Mouse (Mus musculus) B cell, adult 67 days (primary cell): ENCODE measurements around the gene Pipox. TPM values are rescaled to one million over a fixed set of nuclear protein-coding genes. Genes with fewer than 3 reads are reported as not detected.

Experiments used
- total RNA-seq, 2 experiments: library from RNA; stranded (reverse); gene quantifications; 4 replicates each; pipeline ENCODE4 v1.2.4; 2023

The Pipox gene
- total RNA-seq = under 1 TPM in 1 of 2 experiments, not detected in 1; 0.67 TPM

DNA sequence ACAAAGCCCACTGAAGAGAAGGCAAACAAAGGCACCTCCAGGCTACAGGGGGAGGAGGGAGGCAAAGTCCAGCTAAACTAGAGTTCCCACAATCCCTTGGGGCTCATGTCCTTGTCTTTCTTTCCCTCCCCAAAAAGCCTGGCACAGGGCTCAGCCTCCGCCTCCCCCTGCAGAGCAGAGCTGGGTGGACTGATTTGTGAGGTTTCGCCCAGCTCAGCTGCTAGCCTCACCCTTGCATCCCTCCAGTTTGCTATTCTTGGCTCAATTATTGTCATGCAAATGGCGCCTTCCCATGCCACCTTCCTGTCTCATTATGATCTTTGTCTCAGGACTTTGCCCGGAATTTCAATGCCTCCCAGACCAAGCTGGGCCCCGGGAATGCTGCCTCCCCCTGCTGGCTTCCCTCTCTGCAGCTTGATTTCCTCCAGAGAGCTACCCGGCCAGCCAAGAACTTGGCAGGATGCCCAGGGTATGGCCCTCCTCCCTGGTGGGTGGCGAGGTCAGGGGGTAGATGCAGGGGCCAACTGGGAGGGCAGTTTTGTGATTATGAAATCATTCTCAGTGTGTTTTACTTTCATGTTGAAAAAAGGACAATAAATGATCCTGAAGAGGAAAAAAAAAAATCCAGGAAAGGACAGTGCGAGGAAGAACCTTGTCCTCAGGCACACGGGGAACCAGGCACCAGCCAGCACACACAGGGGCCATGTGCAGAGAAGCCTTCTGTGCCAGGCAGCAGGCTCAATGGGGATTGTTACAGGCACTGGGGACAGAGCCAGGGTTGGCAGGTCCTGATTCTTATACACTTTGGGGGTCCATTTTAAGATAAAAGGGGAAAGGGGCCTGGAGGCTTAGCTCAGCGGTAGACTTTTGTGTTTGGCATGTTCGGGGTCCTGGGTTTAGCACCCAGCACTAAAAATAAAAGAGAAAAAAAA is at the start of gene Pipox:
Gene Pipox (minus strand): TSS at position 310 of the 932 bp plus-strand sequence.

DNA sequence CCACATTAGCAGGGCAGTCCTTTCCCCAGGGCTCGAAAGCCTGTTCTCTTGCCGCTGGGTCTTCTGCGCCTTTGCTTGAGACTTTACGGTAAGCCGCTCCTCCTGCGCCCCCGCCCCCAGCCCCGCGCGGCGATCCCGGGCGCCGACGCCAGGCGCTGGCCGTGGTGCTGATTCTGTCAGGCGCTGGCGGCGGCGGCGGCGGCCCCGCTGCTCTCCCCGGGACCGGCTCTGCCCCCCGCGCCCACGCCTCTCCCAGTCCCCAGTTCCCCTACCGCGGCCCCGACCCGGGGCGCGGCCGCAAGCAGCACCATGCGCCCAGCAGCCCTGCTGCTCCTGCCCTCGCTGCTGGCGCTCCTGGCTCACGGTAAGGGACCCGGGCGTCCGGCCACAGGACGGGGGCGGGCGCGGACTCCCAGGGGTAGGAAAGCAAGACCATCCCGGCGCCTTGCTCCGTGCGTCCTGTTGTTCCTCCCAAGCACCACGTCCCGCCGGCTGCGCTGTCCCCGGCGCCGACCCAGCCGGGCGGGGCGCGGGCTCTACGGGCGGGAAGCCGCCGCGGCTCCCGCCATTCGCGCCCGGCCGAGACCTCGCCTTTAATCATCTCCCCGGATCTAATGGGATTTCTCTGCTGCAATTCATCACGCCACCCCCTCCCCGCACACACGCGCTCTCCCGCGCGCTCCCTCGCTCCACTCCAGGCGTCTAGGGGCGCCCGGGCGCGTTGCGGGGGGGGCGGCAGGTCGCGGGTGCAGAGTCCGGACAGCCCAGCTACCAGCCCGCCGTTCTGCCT is 37.0 kb upstream of the Pipox start, which contains the start of gene Sez6:
Gene Sez6 (plus strand): TSS at position 50 of the 790 bp plus-strand sequence.

Other genes starting within 250 kb of the Pipox start
- 100 to 1,000 TPM; 116 to 119 TPM for gene Nufip2, start 207.9 kb downstream of the Pipox start, total RNA-seq
- gene Cryba1, start 168.8 kb downstream of the Pipox start, total RNA-seq = not detected
- gene Myo18a, start 130.8 kb downstream of the Pipox start, total RNA-seq = 100 to 1,000 TPM; 125 to 134 TPM
- not detected for gene Gm10277, start 106.3 kb downstream of the Pipox start, total RNA-seq
- not detected for gene Sez6, start 36.7 kb upstream of the Pipox start, total RNA-seq
- 100 to 1,000 TPM; 152 to 154 TPM for gene Phf12, start 88.7 kb upstream of the Pipox start, total RNA-seq
- gene Dhrs13, start 138.2 kb upstream of the Pipox start, total RNA-seq = 1 to 10 TPM in 1 of 2 experiments, under 1 TPM in 1; 0.62 to 1.1 TPM
- gene Flot2, start 143.8 kb upstream of the Pipox start, total RNA-seq = 10 to 100 TPM; 13.1 to 17.6 TPM
- 10 to 100 TPM; 25.1 to 36.1 TPM for gene Eral1, start 186.3 kb upstream of the Pipox start, total RNA-seq
- 10 to 100 TPM; 17.8 to 18.0 TPM for gene Fam222b, start 200.6 kb upstream of the Pipox start, total RNA-seq